Mouse (Mus musculus) heart, embryonic 16.5 days (tissue): ENCODE results near the gene Slc37a2. TPM values are rescaled to one million over a fixed set of nuclear protein-coding genes. Genes with fewer than 3 reads are reported as not detected.
"Not testable (repeated sequence)": the region's sequence is repeated elsewhere in the genome, so short reads cannot be mapped to it uniquely, and the experiment has no call there.

Source experiments
- ATAC-seq: fragments of 200-750 bp; cut with Nextera tagmentation; replicated peaks from 2 replicates; pipeline ENCODE4 v1.8.0; 2017; ENCODE audit warnings: moderate number of reproducible peaks; ENCODE audit not compliant: insufficient read depth, low FRiP score; ENCODE audit errors: extremely low read depth
- H3K27ac ChIP-seq: fragments of 300-500 bp; sonication (generic); 2 replicates; pipeline ENCODE4 v1.5.1; 2014; ENCODE audit warnings: mild to moderate bottlenecking, low read length, control low read depth, moderate library complexity
- H3K27me3 ChIP-seq: fragments of 300-500 bp; sonication (generic); 2 replicates; pipeline ENCODE4 v1.6.1; 2014; ENCODE audit warnings: low read length, mixed read lengths; ENCODE audit not compliant: control insufficient read depth, insufficient read depth
- H3K36me3 ChIP-seq: fragments of 300-500 bp; sonication (generic); 2 replicates; pipeline ENCODE4 v1.6.1; 2014; ENCODE audit not compliant: control insufficient read depth, insufficient read depth
- H3K4me1 ChIP-seq: fragments of 300-500 bp; sonication (generic); 2 replicates; pipeline ENCODE4 v1.6.1; 2014; ENCODE audit warnings: low read length, mixed read lengths; ENCODE audit not compliant: control insufficient read depth, insufficient read depth
- H3K4me2 ChIP-seq: fragments of 300-500 bp; sonication (generic); 2 replicates; pipeline ENCODE4 v1.6.1; 2014; ENCODE audit warnings: low read depth, mild to moderate bottlenecking, control low read depth, low read length
- H3K4me3 ChIP-seq: fragments of 300-500 bp; sonication (generic); 2 replicates; pipeline ENCODE4 v1.5.1; 2014; ENCODE audit warnings: mild to moderate bottlenecking, control low read depth, low read length
- H3K9ac ChIP-seq: fragments of 300-500 bp; sonication (generic); 2 replicates; pipeline ENCODE4 v1.6.1; 2014; ENCODE audit warnings: low read length, control low read depth
- H3K9me3 ChIP-seq: fragments of 300-500 bp; sonication (generic); replicated peaks from 2 replicates; pipeline ENCODE4 v1.6.1; 2016; ENCODE audit warnings: low read length; ENCODE audit not compliant: control insufficient read depth
- WGBS: fragments of 180-500 bp; shearing (Covaris S2); extraction: QIAGEN DNeasy Blood & Tissue Kit; methylation state at CpG from one replicate; pipeline ENCODE4 v1.1.7; 2014; 5-methylcytosine and 5-hydroxymethylcytosine counted together
- polyA plus RNA-seq: library from polyadenylated mRNA; unstranded; fragments of >200 nt; fragmentation: Nextera tagmentation; extraction: Ambion mirVana; gene quantifications from 2 replicates; pipeline ENCODE4 v1.2.1, GENCODE M21; 2015

Gene Slc37a2
- 1.6 and 2.5 TPM in 2 replicates for polyA plus RNA-seq

- H3K4me3 ChIP-seq, result peak within 1 kb of the TSS; percentile 65
- peak; percentile 82 for ATAC-seq
- H3K27ac ChIP-seq, result peak within 1 kb of the TSS; percentile 62
- no peaks in the 10 kb centered on the region for H3K27me3 ChIP-seq
- no peaks in the 10 kb centered on the region for H3K36me3 ChIP-seq
- 1% methylated on average over 38 of the region's 38 CpGs for WGBS
- H3K9me3 ChIP-seq, result no peaks in the 10 kb centered on the region
- peaks cover 9% of the 10 kb centered on the region for H3K4me1 ChIP-seq
- peak within 1 kb of the TSS; percentile 73 for H3K9ac ChIP-seq
- peak within 1 kb of the TSS; percentile 98 for H3K4me2 ChIP-seq
These were observed at the start of gene Slc37a2 for GRCm38 (mm10) chr9:37255149-37255888. Slc37a2 (minus strand) TSS chr9:37255738.

DNA sequence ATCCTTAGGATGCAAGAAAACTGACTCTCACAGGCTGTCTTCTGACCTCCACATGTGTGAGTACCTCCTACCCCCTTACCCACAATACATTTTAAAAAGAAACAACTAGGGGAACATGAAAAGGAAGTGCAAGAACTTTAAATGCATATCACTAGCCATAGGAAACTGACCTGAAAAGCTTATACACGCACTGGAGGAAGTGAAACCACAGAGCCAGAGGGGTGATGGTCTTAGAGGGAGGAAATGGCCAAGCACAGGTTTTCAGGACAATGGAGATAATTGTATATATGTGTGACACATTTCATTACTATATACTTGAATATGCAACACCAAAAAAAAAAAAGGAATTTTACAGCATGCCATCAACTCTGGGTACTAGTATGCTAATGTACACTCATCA is 46.2 kb upstream of the Slc37a2 start:
- Histone ChIP-seq H3K9ac (no peak overlapping the region), H3K36me3 (no peaks in the 10 kb centered on the region; the same call in 1 of the 2 replicates), H3K27ac (no peak overlapping the region), H3K4me3 (no peak overlapping the region), H3K27me3 (no peaks in the 10 kb centered on the region), H3K9me3 (no peaks in the 10 kb centered on the region), H3K4me2 (no peak overlapping the region), H3K4me1 (no peaks in the 10 kb centered on the region)
- ATAC-seq, result no peak
- 79% methylated on average over 1 of the region's 1 CpGs for WGBS

DNA sequence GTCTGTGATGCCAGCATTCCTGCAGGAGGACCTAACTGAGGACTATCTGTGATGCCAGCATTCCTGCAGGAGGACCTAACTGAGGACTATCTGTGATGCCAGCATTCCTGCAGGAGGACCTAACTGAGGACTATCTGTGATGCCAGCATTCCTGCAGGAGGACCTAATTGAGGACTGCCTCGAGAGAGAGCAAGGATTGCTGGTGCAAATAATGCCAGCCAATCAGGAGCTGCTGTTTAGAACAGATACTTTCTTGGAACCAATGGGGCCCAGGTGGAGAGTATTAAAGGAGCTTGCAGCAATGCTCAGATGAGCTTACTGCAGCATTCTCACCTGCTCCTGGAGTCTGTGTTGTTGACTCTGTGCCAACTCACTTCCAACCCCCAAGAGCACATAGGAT is 45.0 kb upstream of the Slc37a2 start:
- H3K36me3 ChIP-seq, H3K4me3 ChIP-seq, H3K9ac ChIP-seq, ATAC-seq, H3K4me2 ChIP-seq, H3K4me1 ChIP-seq, H3K27ac ChIP-seq, H3K9me3 ChIP-seq, H3K27me3 ChIP-seq: not testable (repeated sequence)
- WGBS, result 43% methylated on average over 1 of the region's 1 CpGs

GRCm38 (mm10) chr9:37295586-37295985 is 40.0 kb upstream of the Slc37a2 start:
- Histone ChIP-seq H3K4me1 (no peaks in the 10 kb centered on the region), H3K4me2 (no peak overlapping the region), H3K27ac (no peak overlapping the region), H3K9ac (no peak overlapping the region), H3K4me3 (no peak overlapping the region), H3K9me3 (no peaks in the 10 kb centered on the region), H3K27me3 (no peaks in the 10 kb centered on the region), H3K36me3 (no peaks in the 10 kb centered on the region)
- no peak for ATAC-seq

GRCm38 (mm10) chr9:37266622-37267021 is 11.1 kb upstream of the Slc37a2 start:
- no peaks in the 10 kb centered on the region for H3K27me3 ChIP-seq
- whole genome bisulfite sequencing, result 78% methylated on average over 2 of the region's 2 CpGs
- no peak overlapping the region for H3K4me2 ChIP-seq
- no peak overlapping the region for H3K9ac ChIP-seq
- no peaks in the 10 kb centered on the region for H3K36me3 ChIP-seq
- no peak overlapping the region for H3K4me3 ChIP-seq
- H3K9me3 ChIP-seq, result no peaks in the 10 kb centered on the region
- no peak for ATAC-seq
- no peak overlapping the region for H3K27ac ChIP-seq
- no peaks in the 10 kb centered on the region for H3K4me1 ChIP-seq

GRCm38 (mm10) chr9:37255889-37256225 is 319 bp upstream of the Slc37a2 start:
- H3K27me3 ChIP-seq, result no peaks in the 10 kb centered on the region
- no peaks in the 10 kb centered on the region for H3K9me3 ChIP-seq
- peak overlapping the region; percentile 73 for H3K9ac ChIP-seq
- WGBS, result 29% methylated on average over 7 of the region's 7 CpGs
- peak overlapping the region; percentile 98 for H3K4me2 ChIP-seq
- peaks cover 9% of the 10 kb centered on the region for H3K4me1 ChIP-seq
- H3K27ac ChIP-seq, result peak overlapping the region; percentile 62
- H3K4me3 ChIP-seq, result peak overlapping the region; percentile 65
- no peaks in the 10 kb centered on the region for H3K36me3 ChIP-seq
- ATAC-seq, result peak; percentile 56; the same call in 1 of the 2 replicates

- Histone ChIP-seq H3K27ac (no peak overlapping the region), H3K9ac (peak overlapping the region; percentile 8; the same call in 1 of the 2 replicates), H3K4me2 (peak overlapping the region; percentile 98), H3K9me3 (no peaks in the 10 kb centered on the region), H3K4me1 (peaks cover 10% of the 10 kb centered on the region), H3K4me3 (peak overlapping the region; percentile 65), H3K36me3 (no peaks in the 10 kb centered on the region), H3K27me3 (no peaks in the 10 kb centered on the region)
- 18% methylated on average over 6 of the region's 6 CpGs for WGBS
- ATAC-seq, result no peak
These were observed 917 bp downstream of the Slc37a2 start for GRCm38 (mm10) chr9:37254531-37255110.

GRCm38 (mm10) chr9:37250631-37251030 is 4.9 kb downstream of the Slc37a2 start:
- Histone ChIP-seq H3K4me1 (peaks cover 15% of the 10 kb centered on the region), H3K9me3 (no peaks in the 10 kb centered on the region), H3K36me3 (no peaks in the 10 kb centered on the region), H3K4me2 (no peak overlapping the region), H3K27me3 (no peaks in the 10 kb centered on the region), H3K9ac (no peak overlapping the region), H3K4me3 (no peak overlapping the region), H3K27ac (no peak overlapping the region)
- WGBS, result 71% methylated on average over 6 of the region's 6 CpGs
- no peak for ATAC-seq

GRCm38 (mm10) chr9:37249976-37250375 is 5.6 kb downstream of the Slc37a2 start:
- 84% methylated on average over 3 of the region's 3 CpGs for WGBS
- ATAC-seq, result no peak
- Histone ChIP-seq H3K4me2 (no peak overlapping the region), H3K36me3 (no peaks in the 10 kb centered on the region), H3K27ac (no peak overlapping the region), H3K27me3 (no peaks in the 10 kb centered on the region), H3K4me1 (peaks cover 12% of the 10 kb centered on the region), H3K9me3 (no peaks in the 10 kb centered on the region), H3K4me3 (no peak overlapping the region), H3K9ac (no peak overlapping the region)
